Mouse (Mus musculus) v-Abl transformed pro-B cells (cell line): Measurements from ENCODE around the gene Zfand4.

Experiments used
- in situ Hi-C, 2 experiments: fragments of 400-800 bp; cut with MboI; formaldehyde crosslinking; loops; one replicate each; pipeline ENCODE4 v1.15.1; 2025; ENCODE audit not compliant: unreplicated experiment in 2 of 2

Gene Zfand4

DNA sequence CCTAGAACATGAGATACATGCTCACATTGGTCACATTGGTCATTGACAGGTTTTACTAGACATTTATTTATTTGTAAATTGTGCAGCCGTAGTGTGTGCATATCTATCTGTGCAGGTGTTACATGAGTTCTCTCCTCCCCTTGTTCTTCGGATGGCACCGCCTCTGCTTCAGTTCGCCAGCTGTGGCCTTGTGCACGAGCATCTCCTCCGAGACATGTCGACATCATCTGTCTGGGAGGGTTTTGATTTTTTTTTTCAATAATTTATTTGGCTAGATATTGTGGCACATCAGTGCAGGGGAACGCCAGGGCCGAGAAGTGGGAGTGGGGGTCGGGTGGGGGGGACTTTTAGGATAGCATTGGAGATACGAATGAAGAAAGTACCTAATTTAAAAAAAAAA, 103.9 kb downstream of the Zfand4 start:
- in situ Hi-C loops, result no loop called here

GRCm38 (mm10) chr6:116369811-116370210, 105.8 kb downstream of the Zfand4 start:
- in situ Hi-C loops, result no loop called here

- in situ Hi-C loops, result no loop called here
These were observed 106.4 kb downstream of the Zfand4 start for GRCm38 (mm10) chr6:116370216-116370976.

GRCm38 (mm10) chr6:116371500-116371899, 107.5 kb downstream of the Zfand4 start:
- in situ Hi-C loops, result no loop called here

DNA sequence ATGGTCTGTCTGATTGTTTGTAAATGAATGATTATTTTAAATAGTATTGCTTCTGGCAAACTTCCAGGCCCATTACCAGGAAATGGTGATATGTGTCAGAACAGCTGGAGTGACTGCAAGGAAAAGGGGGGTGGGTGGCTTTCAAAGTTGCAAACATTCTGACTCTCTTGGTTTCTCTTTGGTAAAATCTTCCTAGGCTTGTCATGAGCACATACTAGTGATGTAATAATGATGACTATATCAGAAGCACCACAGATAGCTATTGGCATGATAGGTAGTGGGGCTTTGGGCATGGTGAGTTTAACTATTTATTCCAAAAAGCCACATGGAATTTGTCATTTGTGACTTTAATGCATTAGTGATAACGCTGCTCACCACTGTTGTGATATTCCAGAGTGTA, 110.1 kb downstream of the Zfand4 start:
- in situ Hi-C loops, result no loop called here

DNA sequence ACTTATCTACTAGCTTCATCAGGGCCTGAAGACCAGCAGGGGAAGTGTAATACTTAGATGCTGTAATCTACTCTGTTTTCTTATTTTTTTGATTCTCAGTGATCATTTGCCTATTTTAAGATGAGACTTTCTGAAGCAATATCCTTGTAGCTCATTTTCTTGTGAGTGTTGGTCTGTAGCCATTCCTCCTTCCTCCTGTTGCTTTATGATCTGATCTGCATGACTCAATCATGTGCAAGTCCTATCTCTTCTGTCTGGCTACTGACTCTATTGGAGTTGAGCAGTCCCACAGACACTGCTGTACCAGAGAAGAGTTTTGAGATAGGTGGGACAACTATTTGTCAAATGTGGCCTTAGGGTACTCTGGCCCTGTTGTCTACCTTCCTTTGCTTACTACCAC, 110.6 kb downstream of the Zfand4 start:
- in situ Hi-C loops, result loop anchor here in 1 of 2 experiments (5.0 kb wide), 1 partner anchor 72 kb away; no protein-coding TSS in a partner anchor

GRCm38 (mm10) chr6:116378892-116379291, 114.9 kb downstream of the Zfand4 start:
- in situ Hi-C loops, result loop anchor here in 1 of 2 experiments (5.0 kb wide), 1 partner anchor 77 kb away; no protein-coding TSS in a partner anchor
